Mouse (Mus musculus): ENCODE results near the gene Hormad2. TPM values are rescaled to one million over a fixed set of nuclear protein-coding genes. Genes with fewer than 3 reads are reported as not detected.

Gene Hormad2
- total and polyA plus RNA-seq, 3 experiments = not detected

GRCm38 (mm10) chr11:4404277-4404676 lies 36.6 kb downstream of the Hormad2 start:
- H3K9ac ChIP-seq (ENCODE audit: insufficient read depth, low read depth) = no peak overlapping the region
- in situ Hi-C loops (cut with MboI; ENCODE audit: low pct_ligation_motif_present, low pct_unique_long_range_greater_than_20kb, low sequenced_read_pairs) = loop anchor here (25.0 kb wide), 1 partner anchor 392 kb away; no protein-coding TSS in a partner anchor
- TF ChIP-seq JUN (IDR thresholded peaks at IDR 0.05; ENCODE audit: insufficient read depth, low read depth, low read length) = no peak
- no peak for TF ChIP-seq MAX (IDR thresholded peaks at IDR 0.05; ENCODE audit: low read length)
- no peak for TF ChIP-seq TCF12 (IDR thresholded peaks at IDR 0.05; ENCODE audit: low read depth, low read length)
- no peak for TF ChIP-seq PAX5 (IDR thresholded peaks at IDR 0.05; ENCODE audit: low read length)
- TF ChIP-seq ELF1 (IDR thresholded peaks at IDR 0.05; ENCODE audit: low read depth, low read length) = no peak
- no peak for TF ChIP-seq USF2 (conservative IDR thresholded peaks at IDR 0.05; ENCODE audit: low read depth, low read length)
- no peak for TF ChIP-seq POLR2AphosphoS2 (IDR thresholded peaks at IDR 0.05; ENCODE audit: low read depth, low read length)
- no peak for TF ChIP-seq POLR2A (IDR thresholded peaks at IDR 0.05; ENCODE audit: low read depth, low read length)
- no peak for TF ChIP-seq MEF2A (IDR thresholded peaks at IDR 0.05; ENCODE audit: borderline replicate concordance, low read depth, low read length)
- no peak for TF ChIP-seq EP300 (IDR thresholded peaks at IDR 0.05; ENCODE audit: low read length)
- TF ChIP-seq ETS1 (conservative IDR thresholded peaks at IDR 0.05; ENCODE audit: low read depth, low read length) = no peak
- no peak for TF ChIP-seq ZNF384 (IDR thresholded peaks at IDR 0.05; ENCODE audit: low read depth, low read length)
- TF ChIP-seq NELFE (IDR thresholded peaks at IDR 0.05; ENCODE audit: low read depth, low read length) = no peak
- TF ChIP-seq MXI1 (IDR thresholded peaks at IDR 0.05; ENCODE audit: low read depth, low read length) = no peak
- TF ChIP-seq SMC3 (IDR thresholded peaks at IDR 0.05; ENCODE audit: low read depth, low read length) = no peak
- no peak for TF ChIP-seq CHD2 (IDR thresholded peaks at IDR 0.05; ENCODE audit: low read length)
- TF ChIP-seq MAZ (IDR thresholded peaks at IDR 0.05; ENCODE audit: low read depth, low read length) = no peak
- TF ChIP-seq KAT2A (IDR thresholded peaks at IDR 0.05; ENCODE audit: insufficient replicate concordance, low read length) = no peak
- no peaks in the 10 kb centered on the region for H3K27me3 ChIP-seq (replicated peaks)
- H3K27ac ChIP-seq (ENCODE audit: insufficient read depth, low read depth) = no peak overlapping the region
- H3K4me3 ChIP-seq (replicated peaks in 1 of 3; ENCODE audit: low read depth in 2 of 3, low read length in 2 of 3, poor library complexity in 1 of 3) = no peak overlapping the region
- H3K4me2 ChIP-seq (ENCODE audit: insufficient read depth, low read depth, poor library complexity, severe bottlenecking) = no peak overlapping the region
- no peaks in the 10 kb centered on the region for H3K36me3 ChIP-seq (replicated peaks in 1 of 2; ENCODE audit: control insufficient read depth in 1 of 2, insufficient read depth in 1 of 2, low read length in 1 of 2)
- dilution Hi-C loops (cut with MboI; ENCODE audit: extremely low pct_ligation_motif_present, extremely low pct_unique_long_range_greater_than_20kb, low sequenced_read_pairs) = no loop called here
- H3K4me1 ChIP-seq (ENCODE audit: control insufficient read depth in 1 of 2, insufficient read depth in 2 of 2) = peaks cover 4 to 14% of the 10 kb centered on the region in 2 experiments
- DNase-seq (ENCODE audit: extremely low read depth) = no peak
- H3K9me3 ChIP-seq (replicated peaks; ENCODE audit: low read length) = no peaks in the 10 kb centered on the region
- no peaks in the 10 kb centered on the region for H3K79me2 ChIP-seq (replicated peaks; ENCODE audit: control insufficient read depth, extremely low read depth, insufficient read depth, poor library complexity, severe bottlenecking)

DNA sequence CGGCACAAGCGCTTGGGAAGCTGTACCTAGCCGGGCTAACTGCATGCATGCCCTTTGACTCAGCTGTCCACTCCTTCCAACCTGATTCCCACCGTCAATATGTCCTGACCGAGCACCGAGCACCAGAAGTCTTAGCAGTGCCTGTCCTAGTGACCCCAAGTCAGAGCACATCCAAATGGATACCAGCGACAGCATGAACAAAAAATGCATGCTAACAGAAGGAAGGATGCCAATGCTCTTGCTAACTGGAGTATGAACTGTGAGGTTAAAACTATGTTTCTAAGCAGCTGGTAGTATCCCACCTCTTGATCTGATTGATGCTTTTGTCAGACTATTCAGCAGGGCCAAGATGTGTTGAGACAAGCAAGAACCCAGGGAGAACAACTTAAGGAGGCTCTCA lies 37.5 kb downstream of the Hormad2 start:
- no peak for DNase-seq (ENCODE audit: extremely low read depth)
- Histone ChIP-seq H3K27me3 (replicated peaks) (no peaks in the 10 kb centered on the region), H3K27ac (ENCODE audit: insufficient read depth, low read depth) (no peak overlapping the region), H3K36me3 (replicated peaks in 1 of 2; ENCODE audit: control insufficient read depth in 1 of 2, insufficient read depth in 1 of 2, low read length in 1 of 2) (no peaks in the 10 kb centered on the region), H3K79me2 (replicated peaks; ENCODE audit: control insufficient read depth, extremely low read depth, insufficient read depth, poor library complexity, severe bottlenecking) (no peaks in the 10 kb centered on the region), H3K4me3 (replicated peaks in 1 of 3; ENCODE audit: low read depth in 2 of 3, low read length in 2 of 3, poor library complexity in 1 of 3) (no peak overlapping the region), H3K4me2 (ENCODE audit: insufficient read depth, low read depth, poor library complexity, severe bottlenecking) (no peak overlapping the region), H3K9ac (ENCODE audit: insufficient read depth, low read depth) (no peak overlapping the region), H3K9me3 (replicated peaks; ENCODE audit: low read length) (no peaks in the 10 kb centered on the region), H3K4me1 (ENCODE audit: control insufficient read depth in 1 of 2, insufficient read depth in 2 of 2) (peaks cover 4 to 12% of the 10 kb centered on the region in 2 experiments)
- no peak for TF ChIP-seq ZKSCAN1 (IDR thresholded peaks at IDR 0.05; ENCODE audit: borderline replicate concordance, low read depth, low read length)
- no peak for TF ChIP-seq EP300 (IDR thresholded peaks at IDR 0.05; ENCODE audit: low read length)
- TF ChIP-seq UBTF (IDR thresholded peaks at IDR 0.05; ENCODE audit: low read depth, low read length) = no peak
- no peak for TF ChIP-seq ZC3H11A (IDR thresholded peaks at IDR 0.05; ENCODE audit: low read depth, low read length)
- TF ChIP-seq PAX5 (IDR thresholded peaks at IDR 0.05; ENCODE audit: low read length) = no peak
- no peak for TF ChIP-seq NRF1 (IDR thresholded peaks at IDR 0.05; ENCODE audit: low read depth, low read length)
- no peak for TF ChIP-seq ETS1 (conservative IDR thresholded peaks at IDR 0.05; ENCODE audit: low read depth, low read length)
- TF ChIP-seq MAX (IDR thresholded peaks at IDR 0.05; ENCODE audit: low read length) = no peak
- TF ChIP-seq MXI1 (IDR thresholded peaks at IDR 0.05; ENCODE audit: low read depth, low read length) = no peak
- TF ChIP-seq ELF1 (IDR thresholded peaks at IDR 0.05; ENCODE audit: low read depth, low read length) = no peak
- TF ChIP-seq CTCF (conservative IDR thresholded peaks at IDR 0.05 in 1 of 2, IDR thresholded peaks at IDR 0.05 in 1 of 2; ENCODE audit: low read depth in 2 of 2, low read length in 2 of 2) = no peak
- TF ChIP-seq TCF12 (IDR thresholded peaks at IDR 0.05; ENCODE audit: low read depth, low read length) = no peak
- TF ChIP-seq JUND (conservative IDR thresholded peaks at IDR 0.05; ENCODE audit: low read depth, low read length) = no peak
- no peak for TF ChIP-seq POLR2AphosphoS2 (IDR thresholded peaks at IDR 0.05; ENCODE audit: low read depth, low read length)
- dilution Hi-C loops (cut with MboI; ENCODE audit: extremely low pct_ligation_motif_present, extremely low pct_unique_long_range_greater_than_20kb, low sequenced_read_pairs) = no loop called here
- in situ Hi-C loops (cut with MboI; ENCODE audit: low pct_ligation_motif_present, low pct_unique_long_range_greater_than_20kb, low sequenced_read_pairs) = loop anchor here (25.0 kb wide), 1 partner anchor 391 kb away; no protein-coding TSS in a partner anchor

Data from CH12.LX (cell line).